Mouse (Mus musculus) thymus, postnatal 0 days (tissue): ENCODE measurements around the gene Tet3. TPM values are rescaled to one million over a fixed set of nuclear protein-coding genes. Genes with fewer than 3 reads are reported as not detected.

Experiments
- DNase-seq: peaks from one replicate; pipeline ENCODE4 v3.0.0-alpha.2; 2015; ENCODE audit warnings: low spot score
- polyA plus RNA-seq: library from polyadenylated mRNA; unstranded; fragments of >200 nt; fragmentation: Nextera tagmentation; extraction: Ambion mirVana; gene quantifications from 2 replicates; pipeline ENCODE4 v1.2.1, GENCODE M21; 2015

The Tet3 gene
- polyA plus RNA-seq, 1 experiment from 2014 or later = 24.1 TPM

DNA sequence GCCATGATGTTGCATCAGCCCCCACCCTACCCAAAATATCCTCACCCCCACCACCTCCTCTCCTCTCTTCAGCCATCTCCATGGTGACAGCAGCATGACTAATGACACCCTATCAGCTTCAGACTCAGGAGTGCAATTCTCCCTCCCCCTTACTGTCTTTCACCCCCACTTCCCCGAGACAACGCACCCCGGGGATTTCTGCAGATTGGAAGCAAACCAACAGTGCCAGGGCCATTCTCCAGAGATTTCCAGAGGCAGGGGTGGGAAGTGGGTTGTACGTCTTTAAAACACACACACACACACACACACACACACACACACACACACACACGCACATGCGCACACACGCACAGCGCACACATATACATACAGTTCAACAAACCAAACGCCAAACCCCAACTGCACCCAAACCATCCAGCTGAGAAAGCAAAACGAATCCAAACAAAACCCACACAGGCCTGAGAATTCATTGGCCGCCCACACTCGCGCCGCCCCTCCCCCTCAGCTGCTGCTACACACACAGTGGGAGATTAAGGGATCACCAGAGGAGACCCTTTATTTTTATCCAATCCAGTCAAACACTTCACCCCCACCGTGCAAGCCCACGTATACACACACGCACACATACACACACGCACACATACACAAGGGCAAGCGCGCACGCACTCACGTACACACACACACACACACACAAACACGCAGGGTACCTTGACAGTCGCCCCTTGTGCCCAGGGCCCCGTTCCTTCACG lies 18.2 kb downstream of the Tet3 start:
- peak; percentile 56 for DNase-seq

- DNase-seq = no peak
These were observed 18.7 kb downstream of the Tet3 start for GRCm38 (mm10) chr6:83440197-83440509.

- DNase-seq = no peak
These were observed 19.1 kb downstream of the Tet3 start for GRCm38 (mm10) chr6:83439781-83440180.

- no peak for DNase-seq
These were observed 19.6 kb downstream of the Tet3 start for GRCm38 (mm10) chr6:83439119-83439767.

DNA sequence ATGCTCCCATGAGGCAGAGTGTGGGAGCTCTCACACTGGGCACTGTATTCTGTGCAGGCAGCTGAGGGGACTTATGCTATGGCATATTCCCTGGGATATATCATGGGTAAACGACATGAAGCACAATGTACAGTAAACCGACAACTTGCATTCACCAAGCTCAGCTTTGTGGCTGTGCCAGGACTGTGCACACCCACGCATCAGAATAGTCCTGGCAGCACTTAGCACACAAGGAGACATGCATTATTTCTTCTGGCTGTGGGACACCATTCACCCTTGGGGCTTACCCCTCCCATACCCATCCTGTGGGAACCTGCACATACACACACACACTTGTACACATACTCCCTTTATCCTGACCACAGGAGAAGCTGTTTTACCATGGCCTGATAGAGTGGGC lies 20.3 kb downstream of the Tet3 start:
- no peak for DNase-seq

DNA sequence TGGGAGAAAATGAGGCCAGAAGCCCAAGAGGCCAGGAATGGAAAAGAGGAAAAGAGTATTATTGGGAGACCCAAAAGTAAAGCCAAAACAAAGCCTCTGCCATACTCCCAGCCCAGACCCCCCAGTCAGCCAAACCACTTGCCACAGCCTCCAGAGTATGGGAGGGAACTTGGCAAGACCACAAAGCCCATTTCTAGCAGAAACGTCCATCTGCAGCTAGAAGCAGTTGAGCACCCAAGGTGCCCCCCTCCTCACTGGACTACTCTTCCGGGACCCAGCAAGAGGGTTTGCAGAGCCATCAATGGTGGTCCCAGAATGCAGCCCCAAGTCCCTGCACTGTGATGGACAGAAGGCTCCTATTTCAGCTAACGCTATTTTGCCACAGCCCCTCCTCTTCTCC lies 21.1 kb downstream of the Tet3 start:
- no peak for DNase-seq

GRCm38 (mm10) chr6:83437225-83437624 lies 21.7 kb downstream of the Tet3 start:
- no peak for DNase-seq

GRCm38 (mm10) chr6:83436547-83436946 lies 22.3 kb downstream of the Tet3 start:
- no peak for DNase-seq

- no peak for DNase-seq
These were observed 23.7 kb downstream of the Tet3 start for GRCm38 (mm10) chr6:83435174-83435573.

DNA sequence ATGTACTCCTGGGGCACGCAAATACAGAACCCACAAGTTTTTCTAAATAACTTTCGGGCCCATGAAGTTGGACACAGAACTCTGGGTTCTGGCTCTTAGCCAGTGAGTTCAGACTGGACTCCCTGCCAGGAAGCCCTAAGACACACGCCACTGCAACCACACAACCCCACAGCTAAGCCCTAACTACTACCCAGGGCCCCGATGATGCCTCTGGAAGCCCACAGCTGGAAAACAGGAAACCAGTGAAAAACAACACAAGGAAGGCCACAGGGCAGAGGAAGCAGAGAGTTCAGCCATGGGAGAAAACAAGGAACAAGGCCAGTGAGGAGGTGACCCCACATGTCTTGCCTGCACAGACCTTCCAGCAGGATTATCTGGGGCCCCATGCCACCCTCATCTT lies 25.3 kb downstream of the Tet3 start:
- no peak for DNase-seq

DNA sequence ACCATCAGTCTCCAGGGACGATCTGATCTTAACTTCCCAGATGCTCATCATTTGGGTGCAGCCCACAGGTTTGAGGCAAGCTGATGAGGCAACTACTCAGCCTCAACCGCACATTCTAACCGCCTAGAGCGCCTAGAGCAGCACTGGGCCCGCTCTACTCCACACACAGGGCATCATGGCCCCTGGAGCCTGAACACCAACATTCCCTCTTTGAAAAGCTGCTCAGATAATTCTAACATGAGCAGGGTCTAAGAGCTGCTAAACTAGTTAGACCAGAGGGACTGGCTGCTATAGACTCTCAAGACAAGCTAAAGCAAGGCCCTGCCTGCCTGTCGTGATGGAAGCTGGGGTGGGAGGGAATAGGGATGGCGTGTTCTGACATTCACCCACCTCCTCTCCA lies 25.9 kb downstream of the Tet3 start:
- no peak for DNase-seq

DNA sequence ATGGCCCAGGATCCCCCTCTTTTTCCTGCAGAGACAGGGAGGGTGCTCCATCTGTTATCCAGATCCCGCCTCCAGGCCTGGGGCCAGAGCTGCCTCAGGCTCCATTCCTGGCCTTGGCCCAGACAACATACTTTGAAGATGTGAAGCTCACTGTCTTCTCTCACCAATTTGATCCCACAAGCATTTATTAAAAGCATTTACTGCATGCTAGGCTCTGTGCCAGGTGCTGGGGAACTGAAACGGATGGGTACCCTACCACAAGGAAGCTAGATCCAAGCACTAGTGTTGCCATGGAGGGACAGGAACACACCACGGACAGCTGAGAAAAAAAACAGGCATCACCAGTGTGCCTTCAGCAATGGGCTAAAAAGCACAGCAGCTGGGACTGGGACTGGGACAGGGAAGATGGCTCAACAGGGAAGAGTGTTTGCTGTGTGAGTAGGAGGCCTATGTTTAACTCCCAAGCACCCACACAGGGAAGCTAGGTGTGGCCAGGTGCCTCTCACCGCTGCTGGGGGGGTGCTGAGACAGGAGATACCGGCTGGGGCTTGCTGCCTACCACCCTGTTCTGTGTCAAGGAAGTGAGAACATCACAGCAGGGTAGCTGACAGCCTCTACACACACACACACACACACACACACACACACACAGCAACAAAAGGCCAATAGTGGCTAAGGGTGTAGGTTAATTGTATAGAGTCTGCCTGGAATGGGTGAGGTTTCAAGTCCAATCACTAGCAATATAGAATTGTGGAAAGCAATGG lies 30.7 kb downstream of the Tet3 start:
- peak; percentile 28 for DNase-seq

GRCm38 (mm10) chr6:83427512-83427911 lies 31.4 kb downstream of the Tet3 start:
- DNase-seq = no peak

DNA sequence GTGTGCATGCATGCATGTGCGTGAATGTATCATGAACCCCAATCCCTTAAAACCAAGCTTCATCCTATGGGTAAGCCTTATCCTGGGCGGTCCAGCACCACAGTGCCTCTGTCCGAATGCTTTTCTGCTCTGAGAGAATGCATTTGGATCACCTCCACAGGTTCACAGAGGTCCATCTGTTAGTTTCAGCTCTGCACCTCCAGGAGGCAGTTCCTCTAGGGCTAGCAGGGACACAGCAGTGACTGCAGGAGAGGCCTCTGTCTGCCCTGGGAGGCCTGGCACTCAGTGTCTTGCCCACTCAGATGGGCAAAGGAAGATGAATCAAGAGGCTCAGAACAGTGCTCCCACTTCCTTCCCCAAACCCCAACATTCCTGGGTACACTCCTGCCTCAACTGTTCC lies 32.3 kb downstream of the Tet3 start:
- no peak for DNase-seq

DNA sequence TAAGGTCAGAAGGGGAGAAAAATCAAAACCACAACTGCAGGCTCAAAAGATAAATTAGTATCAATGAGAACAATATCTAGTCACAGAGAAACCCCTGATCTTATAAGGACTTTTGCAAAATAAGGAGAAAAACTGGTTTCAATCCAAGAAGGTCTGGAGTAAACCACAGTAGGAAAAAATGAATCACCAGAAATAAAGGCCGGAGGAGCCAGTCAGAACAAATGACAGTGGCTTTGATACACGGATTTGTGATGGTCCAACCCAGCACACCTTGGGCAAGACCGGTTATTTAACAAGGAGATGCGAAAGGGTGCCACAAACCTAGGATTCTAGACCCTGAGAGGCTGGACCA lies 34.9 kb downstream of the Tet3 start:
- no peak for DNase-seq

DNA sequence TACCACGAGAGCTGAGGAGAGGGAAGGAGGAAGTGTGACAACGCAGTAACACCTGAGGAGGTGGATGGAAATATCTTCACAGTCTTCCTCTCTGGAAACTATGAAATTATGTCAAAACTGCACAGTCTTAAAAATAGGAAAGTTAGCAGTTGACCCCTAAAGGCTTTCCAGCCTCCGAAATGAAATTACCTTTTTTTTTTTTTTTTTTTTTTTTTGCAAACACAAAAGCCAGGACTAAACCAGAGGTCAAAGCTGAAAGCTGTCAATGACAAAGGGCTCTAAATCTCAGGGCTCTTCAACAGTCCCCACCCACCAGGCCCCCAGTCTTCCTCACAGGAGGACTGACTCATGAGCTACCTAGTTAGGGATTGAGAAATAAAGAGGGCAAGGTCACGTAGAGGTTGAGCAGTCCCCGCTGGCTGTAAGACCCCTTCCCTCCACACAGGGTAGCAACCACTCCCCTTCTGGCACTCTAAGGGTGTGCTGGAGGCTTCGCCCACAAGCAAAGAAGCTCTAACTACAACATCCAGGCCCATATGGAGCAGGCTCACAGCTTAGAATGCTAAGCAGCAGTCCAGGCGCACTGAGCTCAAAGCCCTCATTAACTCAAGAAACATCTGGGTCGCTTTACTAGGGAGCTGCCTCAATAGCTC lies 35.4 kb downstream of the Tet3 start:
- DNase-seq = no peak

DNA sequence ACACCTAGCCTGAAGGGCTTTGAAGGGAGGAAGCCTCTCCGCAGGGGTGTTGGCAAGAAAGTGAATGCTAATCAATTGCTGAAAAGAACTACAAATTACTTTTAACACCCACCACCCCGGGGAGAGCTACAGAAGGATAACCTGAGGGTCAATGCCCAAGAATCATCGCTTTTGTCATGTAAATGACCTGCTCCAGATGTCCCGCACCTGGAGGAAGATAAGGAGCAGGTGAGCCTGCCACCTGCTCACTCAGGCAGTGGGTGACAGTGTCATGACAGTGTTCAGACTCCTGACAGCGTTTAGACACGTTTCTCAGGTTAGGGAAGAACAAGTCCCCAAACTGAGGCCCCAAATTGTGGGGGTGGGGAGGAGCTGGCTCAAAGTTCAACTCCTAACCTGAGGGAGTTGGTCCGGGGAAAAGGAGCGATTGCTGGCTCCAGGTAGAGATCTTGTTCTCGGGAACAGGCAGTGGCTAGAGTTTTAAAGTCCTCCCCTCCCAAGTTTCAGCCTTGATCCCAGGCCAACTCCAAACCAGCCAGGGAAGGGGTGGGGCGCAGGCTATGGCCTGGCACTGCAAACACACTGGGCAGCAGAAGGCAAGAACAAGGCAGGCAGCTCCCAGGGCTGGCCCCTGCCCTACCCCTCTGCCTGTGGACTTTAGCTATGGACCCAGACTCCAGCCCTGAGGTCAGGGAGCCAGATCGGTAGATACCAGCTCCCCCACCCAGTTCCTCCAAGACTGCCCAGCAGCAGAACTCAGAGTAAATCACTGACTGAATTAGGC lies 36.8 kb downstream of the Tet3 start:
- no peak for DNase-seq

DNA sequence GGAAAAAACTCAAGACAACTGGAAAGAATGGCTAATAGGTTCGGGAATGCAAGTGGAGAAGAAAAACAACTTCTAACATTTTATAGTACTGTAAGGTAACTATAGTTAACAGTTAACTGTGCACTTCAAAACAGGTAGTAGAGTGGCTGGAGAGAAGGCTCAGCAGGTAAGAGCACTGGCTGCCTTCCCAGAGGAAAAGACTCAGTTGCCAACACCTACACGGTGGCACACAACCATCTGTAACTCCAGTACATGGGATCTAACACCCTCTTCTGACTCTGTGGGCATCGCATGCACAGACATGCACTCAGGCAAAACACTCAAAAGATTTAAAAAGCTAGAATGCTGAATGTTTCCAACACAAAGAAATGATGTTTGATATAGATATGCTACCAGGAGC lies 39.4 kb downstream of the Tet3 start:
- no peak for DNase-seq

DNA sequence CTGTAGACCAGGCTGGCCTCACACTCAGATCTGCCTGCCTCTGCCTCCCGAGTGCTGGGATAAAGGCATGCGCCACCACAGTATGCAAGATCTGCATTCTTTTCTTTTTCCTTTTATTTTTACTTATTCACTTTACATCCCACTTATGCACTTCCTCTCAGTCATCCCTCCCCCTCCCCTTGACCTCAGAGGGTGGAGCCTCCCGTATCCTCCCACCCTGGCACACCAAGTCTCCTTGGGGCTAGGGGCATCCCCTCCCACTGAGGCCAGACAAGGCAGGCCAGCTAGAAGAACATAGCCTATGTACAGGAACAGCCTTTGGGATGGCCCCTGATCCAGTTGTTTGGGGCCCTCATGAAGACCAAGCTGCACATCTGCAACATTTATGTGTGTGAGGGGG lies 41.4 kb downstream of the Tet3 start:
- DNase-seq = peak; percentile 28

GRCm38 (mm10) chr6:83417104-83417502 lies 41.8 kb downstream of the Tet3 start:
- DNase-seq = no peak
